Mouse (Mus musculus) adipocyte (in vitro differentiated cells): ENCODE measurements around the gene Vill.
A peak's percentile ranks its signal among the peaks of the same experiment; 100 is the strongest.

Experiments
- DNase-seq: peaks from one replicate; pipeline ENCODE4 v3.0.0-alpha.2; 2016; ENCODE audit warnings: low spot score

Gene Vill

DNA sequence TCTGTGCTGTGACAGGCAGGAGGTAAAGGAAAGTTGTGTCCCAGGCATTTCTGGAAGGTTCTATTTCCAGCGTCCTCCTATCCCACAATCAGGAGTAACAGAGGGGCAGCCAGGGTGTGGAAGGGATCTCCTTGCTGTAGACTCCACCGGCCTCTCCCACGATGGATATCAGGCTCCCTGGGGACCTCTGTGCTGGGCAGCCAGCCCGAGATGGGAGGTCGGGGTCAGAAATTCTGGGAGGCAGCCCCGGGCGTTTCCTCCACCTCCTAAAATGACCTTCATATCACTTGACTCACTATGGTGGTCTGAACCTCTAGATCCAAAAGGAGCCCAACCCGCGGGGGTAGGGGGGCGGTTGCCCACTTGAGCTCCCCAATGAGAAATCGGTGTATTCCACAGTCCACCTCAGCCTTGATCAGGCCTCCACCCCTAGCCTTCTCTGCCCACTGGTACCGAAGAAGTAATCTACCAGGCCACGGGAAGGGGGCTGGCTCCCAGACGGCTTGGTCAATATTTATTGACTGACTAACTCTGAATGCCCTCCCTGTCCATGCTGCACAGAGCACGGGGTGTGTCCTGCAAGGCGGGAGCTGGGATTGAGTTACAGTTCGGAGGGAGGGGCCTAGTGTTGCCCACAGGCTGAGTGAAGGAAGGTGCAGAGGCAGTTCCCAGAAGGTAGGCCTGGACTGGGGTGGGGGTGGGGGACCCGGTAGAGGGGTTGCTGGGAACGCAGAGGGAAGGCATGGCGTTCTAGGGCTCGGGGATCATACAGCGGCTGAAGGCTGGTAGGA lies at the start of gene Vill:
Vill (plus strand) TSS at position 625 of the 791 bp plus-strand sequence.
- no peak for DNase-seq

DNA sequence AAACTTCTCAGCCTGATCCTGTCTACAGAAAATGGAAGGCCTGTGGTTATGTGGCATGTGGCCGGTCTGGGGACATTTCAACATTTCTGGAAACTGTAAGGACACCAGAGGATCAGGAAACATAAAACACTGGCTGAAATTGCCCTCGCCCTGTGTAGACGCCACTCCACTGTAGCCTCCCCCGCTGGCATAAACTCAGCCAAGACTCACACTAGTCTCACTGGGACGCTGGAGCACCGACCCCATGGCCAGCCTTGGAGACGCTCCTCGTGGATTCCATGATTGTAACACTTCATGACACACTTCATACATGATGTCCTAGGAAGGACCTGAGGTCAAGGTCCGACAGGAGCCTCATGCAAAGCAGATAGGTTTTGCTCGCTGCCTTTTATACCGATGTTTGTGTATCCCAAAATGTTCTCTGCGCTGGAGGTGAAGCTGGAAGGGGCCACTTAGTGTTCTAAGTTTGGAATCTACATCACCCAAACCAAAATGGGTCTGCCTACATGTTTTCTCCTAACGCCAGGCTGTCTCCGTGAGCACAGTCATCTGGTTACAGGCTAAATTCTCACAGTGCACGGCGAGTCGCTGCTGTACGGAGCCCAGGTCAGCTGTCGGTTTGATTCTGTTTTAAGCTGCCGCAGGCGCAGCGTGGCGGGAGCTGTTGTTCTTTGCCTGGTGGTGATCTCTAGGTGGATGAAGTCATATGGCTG lies 48.4 kb upstream of the Vill start:
- no peak for DNase-seq

DNA sequence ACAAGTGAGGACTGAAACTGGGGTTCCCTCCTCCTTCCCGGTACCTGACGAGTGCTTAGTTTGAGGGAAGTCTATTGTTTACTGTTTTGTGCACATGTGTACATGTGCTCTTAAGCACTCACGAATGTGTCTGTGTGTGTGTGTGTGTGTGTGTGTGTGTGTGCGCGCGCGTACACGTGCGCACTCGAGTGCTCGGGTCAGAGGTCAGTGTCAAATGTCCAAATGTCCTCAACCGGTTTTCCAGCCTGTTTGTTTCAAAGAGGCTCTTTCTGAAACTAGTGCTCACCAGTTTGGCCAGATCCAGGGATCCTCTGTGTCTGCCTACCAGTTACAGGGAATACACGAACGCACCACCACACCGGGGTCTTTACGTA lies 47.9 kb upstream of the Vill start:
- DNase-seq: no peak

DNA sequence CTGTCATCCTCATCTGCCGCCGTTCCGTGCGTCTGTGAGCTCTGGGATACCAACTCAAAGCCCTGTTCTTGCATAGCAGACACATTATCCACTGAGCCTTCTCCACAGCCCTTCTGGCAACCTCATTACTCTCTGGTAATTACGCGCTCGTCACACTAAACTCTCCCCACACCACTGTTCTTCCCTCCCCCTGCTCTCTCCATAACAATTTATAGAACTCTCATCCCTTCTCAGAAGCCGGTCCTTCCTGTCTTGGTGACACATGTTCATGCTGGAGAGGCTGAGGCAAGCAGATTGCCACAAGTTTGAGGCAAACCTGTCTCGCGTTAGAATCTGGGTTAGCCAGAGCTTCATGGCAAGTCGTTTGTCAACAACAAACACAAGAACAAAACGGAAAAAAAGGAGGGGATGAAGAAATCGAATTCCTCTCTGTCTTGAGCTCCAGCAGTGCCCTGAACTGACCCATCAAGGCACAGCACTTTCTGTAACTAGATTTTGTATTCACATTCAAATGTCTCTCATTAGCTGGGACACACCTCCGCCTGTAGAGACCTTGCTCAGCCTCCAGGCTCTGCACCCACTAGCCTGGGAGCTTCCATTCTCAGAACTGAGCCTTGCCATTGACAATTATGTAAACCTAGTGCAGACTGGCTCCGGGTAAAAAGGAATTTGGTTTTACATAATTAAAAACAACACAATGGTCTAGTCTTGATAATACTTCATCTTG lies 47.1 kb upstream of the Vill start:
- peak; percentile 11 for DNase-seq

DNA sequence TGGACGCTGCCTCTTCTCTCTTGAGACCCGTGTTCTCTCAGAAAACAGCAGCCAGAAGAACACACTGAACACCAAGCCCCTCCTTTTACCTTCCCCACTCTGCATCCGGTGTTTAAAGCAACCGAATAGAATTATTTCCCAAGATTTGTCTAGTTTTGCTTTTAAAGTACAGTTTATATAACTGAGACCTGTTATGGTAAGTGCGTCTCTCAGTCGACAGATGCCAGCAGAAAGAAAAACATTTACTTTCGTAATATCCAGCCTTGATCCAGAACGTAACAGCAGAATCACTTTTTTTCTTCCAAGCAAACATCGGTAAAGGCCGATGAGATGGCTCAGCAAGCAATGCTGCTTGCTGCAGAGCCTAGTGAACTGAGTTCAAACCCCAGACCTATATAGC lies 45.3 kb upstream of the Vill start:
- DNase-seq: peak; percentile 35

DNA sequence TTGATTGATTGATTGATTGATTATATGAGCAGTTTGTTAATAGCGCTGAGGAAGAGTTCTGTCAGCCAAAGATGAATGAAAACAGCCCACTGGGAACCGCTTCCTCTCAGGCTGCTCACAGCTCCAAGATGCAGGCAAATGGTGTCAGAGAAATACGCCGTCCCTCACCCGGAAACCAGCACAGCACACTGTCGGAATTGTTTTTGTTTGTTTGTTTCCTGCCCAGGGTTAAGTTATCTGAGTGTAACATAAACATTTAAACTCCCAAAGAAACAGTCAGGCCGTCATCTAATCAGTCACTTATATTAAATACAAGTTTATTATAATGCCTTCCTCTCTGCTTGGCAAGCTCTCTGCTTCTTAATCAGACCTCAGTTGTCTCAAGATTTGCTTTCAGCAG lies 43.7 kb upstream of the Vill start:
- no peak for DNase-seq

DNA sequence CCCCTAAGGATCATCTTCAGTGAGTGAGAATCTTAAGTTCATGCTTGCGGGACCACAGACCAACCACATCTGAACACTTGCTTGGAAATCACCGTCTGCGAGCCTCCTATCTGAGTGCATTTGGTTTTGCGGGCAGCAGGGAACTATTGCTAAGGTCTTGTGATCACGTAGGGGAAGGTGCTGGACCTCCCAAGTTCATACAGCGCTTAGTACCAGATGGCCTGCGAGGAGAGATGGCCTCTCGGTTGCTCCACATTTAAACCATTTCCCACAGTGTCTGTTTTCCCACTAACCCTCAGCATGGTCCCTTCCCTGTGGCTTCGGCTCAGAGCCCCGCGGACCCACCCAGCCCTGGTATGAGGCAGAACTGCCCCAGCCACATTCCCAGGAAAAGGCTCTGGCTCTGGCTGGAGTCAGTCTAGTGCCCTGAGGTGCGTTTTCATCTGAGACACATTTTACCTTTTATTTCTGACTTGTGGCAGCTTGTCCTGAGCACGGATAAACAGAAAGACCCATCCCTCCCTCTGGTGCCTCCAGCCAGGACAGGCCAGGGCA lies 42.3 kb upstream of the Vill start:
- no peak for DNase-seq

DNA sequence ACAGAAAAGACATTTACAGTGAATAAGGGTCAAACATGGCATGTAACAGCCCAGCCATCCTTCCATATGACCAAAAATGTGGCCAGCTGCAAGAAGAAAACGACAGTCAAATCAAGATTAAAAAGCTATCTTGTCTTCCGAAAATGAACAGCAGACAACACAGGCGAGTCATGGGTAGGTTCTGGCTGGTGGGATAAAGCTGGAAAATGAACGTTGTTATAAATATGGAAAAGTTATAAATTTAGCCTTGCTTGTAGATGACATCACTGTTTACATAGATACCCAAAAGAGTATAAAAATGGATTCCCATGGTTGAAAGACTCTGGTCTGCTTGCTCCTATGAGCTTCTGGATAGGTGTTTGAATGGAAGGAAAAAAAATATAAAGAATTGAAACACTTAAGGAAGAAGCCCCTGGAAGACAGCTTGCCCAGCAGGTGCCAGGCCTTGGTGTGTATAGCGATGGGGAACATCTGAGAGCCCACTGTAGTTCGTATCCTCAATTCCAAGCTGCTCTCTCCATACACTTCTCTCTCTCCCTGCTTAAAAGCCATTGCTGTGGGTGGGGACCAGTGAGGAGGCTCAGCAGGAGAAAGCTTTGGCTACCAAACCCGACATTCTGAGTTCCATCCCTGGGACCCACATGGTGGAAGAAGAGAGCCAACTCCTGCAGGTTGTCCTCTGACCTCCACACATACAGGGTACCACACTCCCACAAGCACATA lies 35.6 kb upstream of the Vill start:
- no peak for DNase-seq

DNA sequence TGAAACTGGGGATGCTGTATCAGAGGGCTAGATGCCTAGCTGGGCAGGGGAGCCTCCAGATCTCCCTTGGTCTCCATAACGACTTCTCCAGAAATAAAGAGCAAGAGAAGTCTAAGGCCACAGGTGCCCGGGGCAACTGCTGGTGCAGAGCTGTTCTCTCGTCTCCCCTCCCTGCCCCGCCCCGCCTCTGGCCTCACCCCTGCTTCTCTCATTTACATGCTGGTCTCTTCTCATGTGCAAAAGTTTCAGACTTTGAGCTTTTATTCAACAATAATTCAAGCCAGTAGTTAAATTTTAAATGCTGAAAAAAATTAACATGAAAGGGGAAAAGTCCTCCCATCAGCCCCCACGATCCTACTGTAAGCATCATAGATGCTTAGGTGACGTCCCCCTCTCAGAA lies 30.8 kb upstream of the Vill start:
- no peak for DNase-seq

DNA sequence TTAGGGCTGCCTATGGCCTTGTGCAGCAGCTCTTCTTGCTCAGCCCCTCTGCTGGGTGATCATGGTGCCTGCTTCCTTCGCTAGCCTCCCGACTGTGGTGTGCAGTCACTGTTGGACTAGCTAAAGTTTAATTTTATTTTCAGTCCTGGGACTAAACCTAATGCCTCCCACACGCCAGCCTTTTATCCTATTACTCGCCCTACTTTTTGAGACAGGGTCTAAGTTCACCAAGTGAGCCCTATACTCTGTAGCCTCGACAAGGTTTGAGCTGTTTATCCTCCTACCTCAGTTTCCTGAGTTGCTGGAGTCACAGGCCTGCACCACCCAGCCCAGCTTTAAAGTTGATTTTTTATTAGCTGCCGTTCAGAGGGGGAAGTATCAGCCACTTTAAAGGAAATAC lies 27.3 kb upstream of the Vill start:
- DNase-seq: no peak

DNA sequence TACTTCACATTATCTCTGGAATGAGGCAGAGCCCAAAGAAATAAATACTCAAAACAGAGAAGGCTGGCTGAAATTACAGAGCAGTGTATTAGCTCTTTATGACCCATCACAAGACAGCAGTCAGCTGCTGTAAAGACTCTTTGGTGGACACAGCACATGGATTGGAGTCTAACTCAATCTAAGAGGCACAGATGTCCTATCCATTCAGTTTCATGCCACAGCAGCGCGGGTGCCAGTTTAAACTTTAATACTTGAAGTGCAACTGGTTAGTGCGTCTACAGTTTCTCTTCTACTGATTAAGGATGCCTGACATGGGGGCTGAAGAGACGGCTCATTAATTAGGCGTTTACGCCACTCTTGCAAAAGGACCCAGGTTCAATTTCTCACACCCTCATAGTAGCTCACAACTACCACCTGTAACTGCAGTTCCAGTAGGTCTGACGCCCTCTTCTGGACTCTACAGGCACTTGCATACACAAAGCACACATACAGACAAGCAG lies 26.7 kb upstream of the Vill start:
- no peak for DNase-seq

DNA sequence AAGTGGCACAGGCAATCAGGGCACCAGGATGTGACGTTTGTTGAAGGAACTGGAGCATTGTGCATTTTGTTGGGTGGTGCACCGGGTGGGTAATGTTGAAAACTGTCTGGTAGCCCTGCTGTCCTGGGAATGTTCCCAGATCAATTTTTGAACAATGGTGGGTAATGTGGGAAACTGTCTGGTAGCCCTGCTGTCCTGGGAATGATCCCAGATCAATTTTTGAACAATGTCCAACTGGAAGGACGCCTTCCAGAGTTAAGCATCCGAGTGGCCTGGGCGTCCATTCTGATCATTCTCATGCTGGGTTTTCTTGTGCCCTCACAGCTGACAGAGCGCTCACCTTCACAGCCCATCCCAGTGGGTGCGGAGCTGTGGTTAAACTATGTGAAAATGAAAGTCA lies 25.2 kb upstream of the Vill start:
- no peak for DNase-seq

DNA sequence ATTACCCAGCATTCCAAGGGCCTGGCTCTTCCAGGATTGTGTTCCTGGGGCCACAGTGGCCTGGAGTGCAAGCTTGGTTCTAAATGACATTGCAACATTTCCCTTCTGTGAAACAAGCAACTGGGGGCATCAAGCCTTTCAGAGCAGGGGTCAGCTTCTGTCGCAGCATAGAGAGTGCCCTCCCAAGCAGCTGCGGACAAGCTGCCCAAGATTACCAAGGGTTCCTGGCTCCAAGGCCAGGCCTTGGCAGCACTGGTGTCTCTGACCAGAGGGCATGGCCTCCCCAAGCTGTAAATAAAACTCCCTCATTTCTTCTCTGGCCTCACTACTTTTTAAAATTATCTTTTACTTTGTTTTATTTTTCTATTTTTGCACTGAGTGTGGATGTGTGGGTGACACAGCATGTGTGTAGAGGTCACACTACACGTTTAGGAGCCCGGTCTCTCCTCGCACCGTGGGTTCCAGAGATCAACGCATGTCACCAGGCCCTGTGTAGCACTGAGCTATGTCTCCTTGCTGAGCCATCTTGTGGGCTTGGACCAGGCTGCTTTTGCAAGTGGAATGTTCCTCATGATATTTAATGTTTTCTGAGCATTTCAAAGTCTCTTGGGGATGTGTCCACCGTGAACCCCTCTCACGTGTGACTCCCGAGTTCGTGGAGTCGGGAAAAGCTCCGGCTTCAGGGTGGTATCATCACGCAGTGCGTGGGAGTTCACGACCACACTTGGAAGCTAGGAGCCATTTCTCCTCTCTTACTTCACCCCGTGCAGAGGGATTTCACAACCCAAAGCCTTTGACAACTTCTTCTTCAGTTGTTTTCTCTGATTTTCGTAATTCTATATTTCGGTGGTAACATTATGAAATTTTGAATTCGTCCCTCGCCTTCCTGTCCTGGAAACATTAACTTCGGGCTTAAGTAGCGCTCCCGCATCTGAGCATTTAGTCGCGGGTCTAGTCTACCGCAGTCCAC lies 24.1 kb upstream of the Vill start:
- DNase-seq: peak; percentile 92

DNA sequence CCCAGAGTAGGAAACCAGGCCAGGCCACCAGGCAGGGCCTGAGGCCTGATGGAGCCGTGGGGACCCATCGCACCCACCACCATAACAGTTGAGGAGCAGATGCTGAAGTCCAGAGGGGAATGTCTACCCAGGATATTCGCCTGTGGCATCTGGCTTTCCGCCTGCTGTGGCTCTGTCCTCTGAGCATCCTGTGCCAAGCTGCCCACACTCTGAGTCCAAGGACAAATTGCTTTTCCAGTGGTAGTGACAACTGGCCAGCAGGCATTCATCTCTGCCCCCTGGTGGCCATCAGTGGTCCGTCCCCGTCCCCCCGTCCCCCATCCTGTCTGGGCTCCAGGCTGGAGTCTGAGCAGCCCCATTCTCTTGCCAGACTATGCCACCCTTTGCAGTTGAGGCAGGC lies 23.0 kb upstream of the Vill start:
- DNase-seq: peak; percentile 53

DNA sequence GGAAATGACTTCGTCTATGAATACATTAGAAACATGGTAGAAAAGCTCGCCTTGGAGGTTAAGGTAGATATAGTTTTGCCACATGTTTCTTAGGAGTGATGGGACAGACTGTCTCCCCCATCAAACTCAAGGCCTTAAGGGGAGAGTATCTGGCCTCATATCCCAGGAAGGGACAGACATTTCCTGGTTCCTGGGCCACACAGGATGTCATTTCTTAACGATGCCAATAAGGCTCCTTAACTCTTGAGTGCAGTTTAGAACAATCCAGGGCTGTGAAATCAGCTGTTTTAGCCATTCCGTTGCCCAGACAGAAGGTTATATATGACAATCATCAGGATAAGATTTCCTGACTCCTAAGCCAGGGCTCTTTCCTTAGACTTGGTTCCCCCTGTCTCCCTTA lies 21.5 kb upstream of the Vill start:
- no peak for DNase-seq

DNA sequence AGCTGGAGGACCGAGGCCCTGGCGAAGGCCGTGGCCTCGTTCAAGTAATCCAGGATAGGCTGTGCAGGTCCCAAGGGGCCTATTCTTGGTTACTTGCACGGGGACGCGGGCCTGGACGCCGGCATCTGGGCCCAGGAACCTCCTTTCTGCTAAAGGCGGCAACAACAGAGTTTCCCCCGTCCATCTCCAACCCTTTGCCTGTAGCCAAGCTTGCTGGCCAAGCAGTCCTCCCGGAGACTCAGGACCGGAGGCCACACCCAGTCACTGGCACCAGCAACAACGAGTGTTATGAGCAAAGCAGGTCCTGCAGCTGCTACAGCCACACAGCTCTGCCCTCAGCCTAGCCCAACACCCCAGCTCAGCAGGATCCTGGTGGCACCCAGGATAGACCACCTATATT lies 20.8 kb upstream of the Vill start:
- peak; percentile 63 for DNase-seq

DNA sequence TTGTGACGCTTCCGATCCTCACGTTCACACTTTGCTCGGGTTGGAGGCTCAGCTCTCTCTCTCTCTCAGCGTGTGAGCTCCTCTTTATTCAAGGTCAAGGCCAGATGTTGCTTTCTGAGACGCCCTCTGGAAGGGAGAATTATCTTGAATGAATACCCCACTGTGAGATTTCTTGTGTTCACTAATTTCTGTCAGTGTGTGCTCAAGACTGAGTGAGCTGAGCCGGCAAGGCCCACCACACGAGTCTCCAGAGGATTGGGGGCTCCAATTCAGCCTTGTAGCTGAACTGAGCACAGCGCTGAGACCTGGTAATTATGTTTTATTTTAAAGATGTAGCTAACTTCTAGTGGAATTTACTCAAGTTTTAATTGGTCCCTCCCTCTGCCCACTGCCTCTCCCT lies 20.0 kb upstream of the Vill start:
- no peak for DNase-seq

DNA sequence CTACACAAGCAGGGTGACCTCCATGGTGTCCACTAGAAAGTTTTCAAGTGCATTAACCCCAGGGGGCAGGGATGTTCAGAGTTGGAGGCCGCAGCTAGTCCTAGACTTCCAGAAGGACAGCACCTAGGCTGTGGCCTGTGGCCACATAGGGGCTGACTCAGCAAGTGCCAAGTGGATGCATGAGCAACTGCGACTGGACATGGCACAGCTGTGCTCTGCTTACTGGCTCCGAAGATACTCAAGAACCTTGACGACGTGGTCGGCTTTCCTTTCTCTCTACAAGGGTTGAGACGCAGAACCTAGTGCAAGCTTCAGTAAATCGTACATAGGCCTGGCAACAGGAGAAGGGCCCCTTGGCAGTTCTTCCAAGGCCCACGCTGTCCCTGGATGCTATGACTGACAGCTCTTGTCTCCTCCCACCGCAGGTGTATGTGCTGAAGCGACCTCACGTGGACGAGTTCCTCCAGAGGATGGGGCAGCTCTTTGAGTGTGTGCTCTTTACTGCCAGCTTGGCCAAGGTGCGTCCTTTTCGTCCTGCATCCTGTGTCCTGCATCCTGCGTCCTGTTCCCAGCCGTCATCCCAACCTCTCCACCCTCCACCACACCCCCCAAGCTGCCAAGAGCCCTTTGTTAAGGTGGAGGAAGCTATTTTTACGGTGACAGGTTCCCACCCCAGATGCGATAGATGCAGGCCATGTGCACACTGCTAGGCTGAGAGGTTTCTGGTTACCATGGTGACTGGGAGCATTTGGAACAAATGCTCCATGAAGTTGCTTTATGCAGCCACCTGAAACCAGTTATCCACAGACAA lies 19.3 kb upstream of the Vill start:
- no peak for DNase-seq

DNA sequence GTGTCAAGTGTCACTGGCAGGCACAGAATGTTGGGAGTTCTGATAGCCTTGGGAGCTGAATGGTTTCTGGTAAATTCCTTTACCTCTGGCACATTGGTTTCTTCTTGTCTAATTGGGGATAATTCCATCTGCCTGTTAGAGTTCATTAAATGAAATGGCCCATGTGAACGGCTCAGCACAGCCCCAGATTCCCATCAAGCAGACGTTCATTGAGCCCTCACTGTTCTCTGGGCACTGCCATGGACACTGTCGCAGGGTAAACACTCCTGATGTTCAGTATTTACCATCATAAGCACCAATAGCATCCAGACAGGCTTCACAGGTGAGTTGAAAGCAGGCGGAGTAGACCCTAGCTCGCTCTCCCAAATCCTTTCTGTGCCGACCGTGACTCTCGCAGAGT lies 18.5 kb upstream of the Vill start:
- DNase-seq: no peak
